Mouse (Mus musculus): ENCODE results near the gene Serp2.

DNA sequence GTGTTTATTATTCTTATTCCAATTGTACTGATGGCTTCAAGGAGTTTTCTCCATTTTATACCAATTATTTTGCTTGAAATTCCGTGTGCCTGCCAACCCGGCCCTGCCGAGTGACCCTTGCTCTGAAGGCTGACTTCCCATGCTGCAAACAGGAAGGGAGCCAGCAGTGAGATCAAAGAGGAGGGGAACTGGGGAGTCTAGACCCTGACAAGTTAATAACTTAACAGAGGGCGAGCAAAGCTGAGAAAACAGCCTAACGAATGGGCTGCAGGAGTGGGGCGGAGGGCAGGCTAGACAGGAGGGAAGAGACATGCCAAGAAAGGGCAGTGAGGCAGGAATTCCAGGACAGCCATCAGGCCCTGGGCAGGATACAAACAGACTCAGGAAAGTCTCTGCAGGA lies 19.8 kb downstream of the Serp2 start:
- TF ChIP-seq CTCF (IDR thresholded peaks at IDR 0.05; ENCODE audit: borderline replicate concordance, control insufficient read depth, extremely low read depth, insufficient read depth, low read length, poor library complexity) (no peak), POLR2A (IDR thresholded peaks at IDR 0.05; ENCODE audit: control insufficient read depth, extremely low read depth, insufficient read depth, low read length, poor library complexity) (no peak)

Data from thymus, adult 2 months (tissue).